8 mouse cellular contexts compared by ENCODE assay signal in the genomic region with DNA sequence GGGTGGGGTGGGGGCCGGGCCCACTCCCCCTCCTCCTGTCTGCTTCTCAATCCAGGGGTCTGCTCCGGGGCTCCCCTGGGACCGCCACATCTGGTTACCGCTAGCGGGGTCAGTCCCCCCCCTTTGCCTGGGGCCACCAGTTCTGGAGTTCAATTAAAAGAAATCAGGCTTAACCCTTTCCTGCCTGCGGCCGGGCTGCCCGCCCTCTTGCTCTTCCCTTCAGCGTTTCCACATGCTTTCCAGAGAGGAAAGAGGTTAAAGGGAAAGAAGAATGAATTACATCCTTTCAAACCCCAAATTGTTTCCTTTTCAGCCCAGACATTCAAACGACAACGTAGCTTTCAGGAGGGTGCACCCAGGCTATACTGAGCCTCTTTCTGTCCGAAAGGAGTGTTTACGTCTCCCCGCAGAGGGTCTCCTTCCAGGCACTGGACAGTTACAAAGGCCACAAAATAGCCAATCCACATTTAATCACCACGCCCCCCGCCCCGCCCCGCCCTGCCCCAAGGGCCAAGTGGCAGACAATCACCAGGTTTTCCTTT. TPM values are rescaled to one million over a fixed set of nuclear protein-coding genes. Genes with fewer than 3 reads are reported as not detected.
DNase-seq lines count a peak whose midpoint lies in the region; ATAC-seq lines count a peak whose summit lies in the region.

No protein-coding gene starts in this region.

- no peak for DNase-seq in heart, embryonic 10.5 days (ENCODE audit: low spot score)
- no peak for DNase-seq in heart, postnatal 4 days
- DNase-seq in induced T-regulatory cell, adult 2 months (ENCODE audit: low read depth) = peak; percentile 49
- no peak for DNase-seq in c-Kit-positive CD71-positive TER-119-positive erythroid progenitor cells, embryonic 14.5 days (ENCODE audit: low spot score)
- DNase-seq in testis, postnatal 14 days (ENCODE audit: low spot score) = no peak
- DNase-seq in layer of hippocampus, adult 9-11 months = no peak

- H3K4me2 ChIP-seq in embryonic facial prominence, embryonic 12.5 days (replicated peaks) = peak overlapping the region; percentile 75
- peak overlapping the region; percentile 95 for H3K4me2 ChIP-seq in midbrain, embryonic 12.5 days (replicated peaks)

- peaks cover 82% of the 10 kb centered on the region for H3K27me3 ChIP-seq in heart, embryonic 10.5 days (ENCODE audit: insufficient read depth, poor library complexity, severe bottlenecking)
- H3K27me3 ChIP-seq in embryonic facial prominence, embryonic 12.5 days = peaks cover 22% of the 10 kb centered on the region
- peaks cover 100% of the 10 kb centered on the region for H3K27me3 ChIP-seq in midbrain, embryonic 12.5 days

- H3K9me3 ChIP-seq in heart, embryonic 10.5 days = no peaks in the 10 kb centered on the region
- H3K9me3 ChIP-seq in embryonic facial prominence, embryonic 12.5 days = no peaks in the 10 kb centered on the region
- H3K9me3 ChIP-seq in midbrain, embryonic 12.5 days = no peaks in the 10 kb centered on the region

- ATAC-seq in embryonic facial prominence, embryonic 12.5 days (ENCODE audit: insufficient number of reproducible peaks, insufficient read depth, low FRiP score, low TSS enrichment) = no peak
- no peak for ATAC-seq in midbrain, embryonic 12.5 days (ENCODE audit: low FRiP score, low read depth)

- H3K27ac ChIP-seq in heart, embryonic 10.5 days = peak overlapping the region; percentile 87
- H3K27ac ChIP-seq in embryonic facial prominence, embryonic 12.5 days = peak overlapping the region; percentile 92
- no peak overlapping the region for H3K27ac ChIP-seq in midbrain, embryonic 12.5 days (replicated peaks)

- H3K9ac ChIP-seq in embryonic facial prominence, embryonic 12.5 days = peak overlapping the region; percentile 96; the same call in 1 of the 2 replicates
- H3K9ac ChIP-seq in midbrain, embryonic 12.5 days (replicated peaks) = 0 out of 2 replicates have a peak overlapping the region, but pooled peaks have one; percentile 15

- WGBS in heart, embryonic 10.5 days = under 1% methylated on average over 18 of the region's 18 CpGs
- under 1% methylated on average over 18 of the region's 18 CpGs for WGBS in embryonic facial prominence, embryonic 12.5 days
- under 1% methylated on average over 17 of the region's 18 CpGs for WGBS in midbrain, embryonic 12.5 days

- H3K4me1 ChIP-seq in heart, embryonic 10.5 days = peaks cover 70% of the 10 kb centered on the region
- H3K4me1 ChIP-seq in embryonic facial prominence, embryonic 12.5 days = peaks cover 70% of the 10 kb centered on the region
- peaks cover 46% of the 10 kb centered on the region for H3K4me1 ChIP-seq in midbrain, embryonic 12.5 days

- H3K36me3 ChIP-seq in heart, embryonic 10.5 days = no peaks in the 10 kb centered on the region
- H3K36me3 ChIP-seq in embryonic facial prominence, embryonic 12.5 days = no peaks in the 10 kb centered on the region
- no peaks in the 10 kb centered on the region for H3K36me3 ChIP-seq in midbrain, embryonic 12.5 days

- peak overlapping the region; percentile 72 for H3K4me3 ChIP-seq in heart, embryonic 10.5 days
- H3K4me3 ChIP-seq in embryonic facial prominence, embryonic 12.5 days = peak overlapping the region; percentile 74
- H3K4me3 ChIP-seq in midbrain, embryonic 12.5 days = peak overlapping the region; percentile 34

RNA-seq across cellular contexts. Expression of gene Fli1, which starts 0.5 kb away (rescaled TPM):
- 17.5 and 20.8 TPM in 2 replicates for polyA plus RNA-seq in heart, embryonic 10.5 days (2016; fragmentation: Nextera tagmentation; extraction: Ambion mirVana)
- total RNA-seq in heart, postnatal 4 days (2021) = 10 to 100 TPM; 38.9 to 41.1 TPM
- 39.2 and 40.9 TPM in 2 replicates for polyA plus RNA-seq in embryonic facial prominence, embryonic 12.5 days (2016; fragmentation: Nextera tagmentation; extraction: Ambion mirVana)
- polyA plus RNA-seq in midbrain, embryonic 12.5 days (2016; fragmentation: Nextera tagmentation; extraction: Ambion mirVana) = 10.9 and 11.0 TPM in 2 replicates
